Mouse (Mus musculus) cerebellum, adult 18-20 months (tissue): ENCODE measurements around the gene Serpina3i.
"Not testable (repeated sequence)": the region's sequence is repeated elsewhere in the genome, so short reads cannot be mapped to it uniquely, and the experiment has no call there.

Experiments
- DNase-seq, 2 experiments: peaks; one replicate each; pipeline ENCODE4 v3.0.0; 2021

Gene Serpina3i

DNA sequence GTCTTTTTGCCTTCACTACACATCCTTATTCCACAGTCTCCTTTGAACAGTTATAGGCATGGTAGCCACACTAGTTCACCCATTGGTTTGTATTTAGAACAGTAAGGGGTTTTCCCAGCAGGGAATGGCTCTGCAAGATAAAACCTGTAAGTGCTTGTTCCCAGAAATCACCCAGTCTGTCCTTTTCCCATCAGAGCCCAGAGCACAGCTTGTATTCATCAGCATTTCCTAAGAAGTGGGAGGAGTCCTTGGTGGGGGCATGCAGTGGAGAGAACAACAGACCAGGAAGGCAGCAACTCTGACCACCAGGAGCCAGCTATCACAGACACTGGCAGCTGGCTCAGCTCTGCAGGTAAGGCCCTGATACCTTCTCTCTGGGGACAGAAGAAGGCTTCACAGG lies at the start of gene Serpina3i:
TSS of gene Serpina3i (plus strand) at position 260 of the 400 bp plus-strand sequence.
- DNase-seq, result no peak

DNA sequence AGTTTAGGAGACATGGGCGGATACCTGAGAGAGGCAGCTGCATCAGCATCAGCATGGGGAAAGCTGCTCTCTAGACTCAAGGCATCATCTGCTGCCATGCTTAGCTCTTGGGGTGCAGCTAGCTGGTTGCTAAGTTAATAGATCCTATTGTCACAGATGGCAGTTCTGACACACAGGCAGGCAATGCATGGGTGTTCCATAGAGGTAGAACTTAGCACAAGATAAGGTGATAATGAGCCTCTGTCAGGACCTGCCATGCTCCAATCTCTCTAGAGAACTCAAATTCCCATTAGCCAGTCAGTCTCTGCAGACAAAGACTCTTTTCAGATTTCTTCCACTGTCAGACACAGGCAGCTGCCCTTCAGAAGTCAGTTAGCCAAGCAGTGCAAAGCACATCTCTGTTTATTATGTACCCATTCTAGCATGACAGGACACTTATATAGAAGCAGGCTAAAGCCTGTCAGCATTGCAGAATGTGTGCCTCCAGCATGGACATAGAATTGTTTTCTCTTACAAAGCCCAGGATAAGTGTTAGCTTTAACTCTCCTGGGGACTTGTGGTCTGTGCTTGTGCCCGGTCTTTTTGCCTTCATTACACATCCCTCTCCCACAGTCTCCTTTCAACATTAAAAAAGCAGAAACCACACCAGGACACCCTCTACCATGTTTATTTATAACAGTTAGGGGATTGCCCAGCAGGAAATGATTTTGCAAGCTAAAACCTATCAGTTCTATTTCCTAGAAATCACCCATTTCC lies 49.1 kb upstream of the Serpina3i start:
- DNase-seq, result no peak

DNA sequence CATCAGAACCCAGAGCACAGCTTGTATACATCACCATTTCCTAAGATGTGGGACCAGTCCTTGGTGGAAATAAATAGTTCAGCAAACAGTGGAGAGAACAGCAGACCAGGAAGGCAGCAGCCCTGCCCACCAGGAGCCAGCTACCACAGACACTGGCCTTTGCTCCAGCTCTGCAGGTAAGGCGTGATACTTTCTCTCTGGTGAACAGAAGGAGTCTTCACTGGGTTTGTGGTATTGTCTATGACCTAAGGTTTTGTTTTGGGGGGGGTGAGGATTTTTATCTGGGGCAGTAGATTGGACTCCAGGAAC lies 48.5 kb upstream of the Serpina3i start, which contains the start of gene Serpina3f:
TSS of gene Serpina3f (plus strand) at position 100 of the 309 bp plus-strand sequence.
- no peak for DNase-seq

DNA sequence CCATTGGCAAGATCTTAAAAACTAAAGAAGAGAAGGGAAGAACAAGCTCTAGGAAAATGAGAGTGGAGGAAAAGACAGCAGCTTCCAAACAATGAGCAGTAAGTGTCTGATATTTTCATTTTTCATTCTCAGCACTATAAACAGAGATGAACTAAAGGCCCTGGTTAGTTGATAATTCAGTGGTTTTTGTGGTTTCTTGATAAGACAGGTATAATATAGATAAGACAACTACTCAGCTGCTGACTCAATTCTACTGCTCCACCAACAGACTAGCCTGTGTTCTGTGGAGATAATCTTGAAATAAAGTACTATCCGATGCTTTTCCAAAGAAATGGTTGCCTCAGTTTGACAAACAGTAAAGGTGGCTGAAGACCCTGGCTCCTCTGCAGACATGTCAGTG lies 47.7 kb upstream of the Serpina3i start:
- DNase-seq, result no peak

DNA sequence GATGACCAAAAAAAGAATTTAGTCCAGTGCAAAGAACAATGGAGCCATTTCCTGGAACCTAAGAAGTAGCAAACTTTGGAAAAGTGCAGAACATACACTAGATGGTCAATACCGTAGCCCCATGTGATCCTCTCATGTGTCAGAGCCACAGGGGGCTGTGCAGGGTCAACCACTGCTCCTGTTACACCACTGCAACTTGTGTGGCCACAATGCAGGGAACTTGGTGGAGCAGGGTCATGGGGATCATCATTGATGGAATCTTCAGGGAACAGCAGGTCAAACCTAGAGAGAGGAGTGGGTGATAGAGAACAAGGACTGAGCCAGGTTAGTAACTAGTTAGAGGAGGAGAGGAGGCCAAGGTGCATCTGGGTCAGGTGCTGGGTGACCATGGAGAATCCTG lies 41.3 kb upstream of the Serpina3i start:
- DNase-seq, result no peak

DNA sequence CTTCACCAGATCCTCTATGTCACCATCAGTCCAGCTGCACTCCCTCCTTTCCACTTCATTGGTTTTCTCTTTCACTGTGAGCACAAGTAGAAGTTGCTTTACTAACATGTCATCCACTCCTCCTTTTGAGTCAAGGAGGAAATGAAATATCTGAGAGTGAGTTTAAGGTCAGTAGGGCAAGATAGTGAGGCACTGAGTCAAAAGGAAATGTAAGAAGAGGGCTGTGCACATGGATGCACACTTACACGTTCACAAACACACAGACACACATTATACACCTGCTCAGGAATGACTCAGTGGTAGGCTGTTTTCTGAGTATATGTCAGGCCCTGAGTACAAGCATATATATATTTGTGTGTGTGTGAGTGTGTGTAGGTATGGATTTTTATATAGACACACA lies 39.2 kb upstream of the Serpina3i start:
- no peak for DNase-seq

DNA sequence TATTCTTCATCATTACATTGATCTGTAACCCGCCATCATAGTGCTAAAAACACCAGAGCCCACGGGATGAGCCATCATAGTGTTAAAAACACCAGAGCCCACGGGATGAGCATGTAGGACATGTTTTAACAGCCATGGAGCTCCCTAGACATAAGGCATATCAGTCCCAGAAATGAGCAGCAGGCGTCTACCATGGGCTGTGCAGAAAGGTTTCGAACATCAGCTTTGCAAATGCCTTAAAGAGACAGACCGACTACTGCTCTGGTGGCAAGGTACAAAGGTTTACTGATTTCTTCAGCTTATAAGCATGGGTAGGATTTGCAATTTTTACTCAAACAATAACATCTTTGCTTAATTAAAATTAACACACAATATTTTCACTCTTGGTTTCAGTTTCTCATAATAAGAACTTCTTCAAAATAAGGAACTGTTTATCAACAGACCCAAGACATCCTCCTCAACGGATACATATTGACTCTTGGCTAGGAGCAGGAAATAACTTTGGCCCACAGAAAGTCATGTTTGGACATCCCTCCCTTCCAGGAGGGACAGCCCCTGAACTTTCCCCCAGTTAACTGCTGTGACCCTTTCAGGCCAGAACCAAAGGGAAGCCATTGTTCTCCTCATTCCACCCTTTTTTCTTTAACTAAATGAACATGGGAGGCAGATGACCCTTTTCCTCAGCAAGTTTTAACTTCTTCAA lies 38.2 kb upstream of the Serpina3i start:
- no peak for DNase-seq

DNA sequence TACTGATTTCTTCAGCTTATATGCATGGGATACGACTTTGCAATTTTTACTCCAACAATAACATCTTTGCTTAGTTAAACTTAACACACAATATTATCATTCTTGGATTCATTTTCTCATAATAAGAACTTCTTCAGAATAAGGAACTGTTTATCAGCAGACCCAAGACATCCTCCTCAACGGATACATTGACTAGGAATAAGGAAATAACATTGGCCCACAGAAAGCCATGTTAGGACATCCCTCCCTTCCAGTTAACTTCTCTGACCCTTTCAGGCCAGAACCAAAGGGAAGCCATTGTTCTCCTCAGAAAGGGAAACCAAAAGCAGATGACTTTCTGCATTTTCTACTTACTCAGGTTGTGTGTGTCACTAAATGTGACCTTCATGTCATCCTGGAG lies 32.2 kb upstream of the Serpina3i start:
- DNase-seq, result no peak

DNA sequence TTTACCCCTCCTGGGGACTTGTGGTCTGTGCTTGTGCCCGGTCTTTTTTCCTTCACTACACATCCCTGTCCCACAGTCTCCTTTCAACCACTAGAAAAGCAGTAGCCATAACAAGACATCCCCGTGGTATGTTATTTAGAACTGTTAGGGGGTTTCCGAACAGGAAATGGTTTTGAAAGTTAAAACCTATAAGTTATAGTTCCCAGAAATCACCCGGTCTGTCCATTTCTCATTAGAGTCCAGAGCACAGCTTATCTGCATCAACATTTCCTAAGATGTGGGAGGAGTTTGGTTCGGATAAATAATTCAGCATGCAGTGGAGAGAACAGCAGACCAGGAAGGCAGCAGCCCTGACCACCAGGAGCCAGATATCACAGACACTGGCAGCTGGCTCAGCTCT lies 27.0 kb upstream of the Serpina3i start, which contains the start of gene Serpina3g:
TSS of gene Serpina3g (plus strand) at position 331 of the 400 bp plus-strand sequence.
- DNase-seq, result no peak

DNA sequence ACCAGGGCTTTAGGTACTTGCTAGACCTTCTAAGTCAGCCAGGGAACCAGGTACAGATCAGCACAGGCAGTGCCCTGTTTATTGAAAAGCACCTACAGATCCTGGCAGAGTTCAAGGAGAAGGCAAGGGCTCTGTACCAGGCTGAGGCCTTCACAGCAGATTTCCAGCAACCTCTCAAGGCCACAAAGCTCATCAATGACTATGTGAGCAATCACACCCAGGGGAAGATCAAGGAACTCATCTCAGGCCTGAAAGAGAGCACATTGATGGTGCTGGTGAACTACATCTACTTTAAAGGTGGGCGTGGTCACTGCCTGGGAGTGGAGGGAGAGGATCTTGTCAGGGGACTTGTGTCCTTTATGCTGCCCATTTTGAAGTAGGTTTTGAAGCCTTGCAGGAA lies 24.9 kb upstream of the Serpina3i start:
- DNase-seq, result not testable (repeated sequence)

DNA sequence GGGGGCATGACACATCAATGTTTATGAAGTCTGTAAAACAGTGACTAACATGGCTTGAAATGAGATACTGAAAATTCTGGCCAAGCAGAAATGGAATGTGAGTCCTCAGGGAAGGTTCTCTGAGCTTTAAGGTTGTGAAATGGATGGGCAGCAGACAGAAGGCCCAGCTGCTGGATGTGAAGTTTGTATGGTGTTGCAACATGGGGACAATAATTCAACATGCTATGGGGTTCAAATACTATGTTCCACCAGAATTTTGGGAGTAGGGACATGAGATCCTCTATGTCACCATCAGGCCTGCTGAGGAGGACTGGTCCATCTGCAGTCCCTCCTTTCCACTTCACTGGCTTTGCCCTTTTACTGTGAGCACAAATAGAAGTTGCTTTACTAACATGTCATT lies 19.6 kb upstream of the Serpina3i start:
- no peak for DNase-seq

DNA sequence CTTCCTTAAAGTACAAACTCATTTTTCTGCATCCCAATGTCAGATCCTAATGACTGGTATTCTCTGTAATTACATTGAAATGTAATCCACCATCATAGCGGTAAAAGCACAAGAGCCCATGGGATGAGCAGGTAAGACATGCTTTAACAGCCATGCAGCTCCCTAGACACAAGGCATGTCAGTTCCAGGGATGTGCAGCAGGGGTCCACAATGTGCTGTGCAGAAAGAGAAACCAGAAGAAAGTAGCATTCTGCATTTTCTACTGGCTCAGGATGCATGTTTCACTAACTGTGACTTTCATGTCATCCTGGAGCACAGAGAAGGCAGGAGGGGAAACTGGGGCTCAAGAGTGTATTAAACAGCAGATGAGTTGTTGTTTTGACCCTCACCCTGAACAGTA lies 17.8 kb upstream of the Serpina3i start:
- no peak for DNase-seq

DNA sequence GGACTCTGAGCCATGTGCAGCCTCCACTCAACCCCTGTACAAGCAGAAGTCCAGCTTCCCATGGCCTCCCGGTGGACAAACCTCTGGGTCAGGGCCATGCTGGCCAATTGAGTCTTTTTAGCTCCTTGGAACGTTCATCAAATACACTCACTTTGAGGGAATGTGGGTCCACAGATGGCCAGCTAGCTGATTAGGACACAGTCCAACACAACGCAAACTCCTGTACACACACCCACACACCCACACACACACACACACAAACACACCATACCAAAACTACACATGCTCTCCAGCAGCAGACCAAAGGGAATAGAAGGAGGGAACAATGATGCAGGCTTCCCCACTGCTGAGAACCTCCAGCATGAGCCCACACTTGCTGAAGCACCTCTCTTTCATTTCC lies 17.3 kb upstream of the Serpina3i start:
- no peak for DNase-seq

DNA sequence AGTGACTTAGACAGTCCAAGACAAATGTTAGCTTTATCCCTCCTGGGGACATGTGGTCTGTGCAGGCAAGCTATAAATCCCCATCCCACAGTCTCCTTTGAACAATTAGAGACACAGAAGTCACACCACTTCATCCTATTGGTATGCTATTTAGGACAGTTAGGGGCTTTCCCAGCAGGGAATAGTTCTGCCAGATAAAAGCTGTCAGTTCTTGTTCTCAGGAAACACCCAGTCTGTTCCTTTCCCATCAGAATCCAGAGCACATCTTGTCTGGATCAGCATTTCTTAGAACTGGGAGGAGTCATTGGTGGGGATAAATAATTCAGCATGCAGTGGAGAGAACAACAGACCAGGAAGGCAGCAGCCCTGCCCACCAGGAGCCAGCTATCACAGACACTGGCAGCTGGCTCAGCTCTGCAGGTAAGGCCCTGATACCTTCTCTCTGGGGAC lies 15.3 kb upstream of the Serpina3i start:
- DNase-seq, result no peak

DNA sequence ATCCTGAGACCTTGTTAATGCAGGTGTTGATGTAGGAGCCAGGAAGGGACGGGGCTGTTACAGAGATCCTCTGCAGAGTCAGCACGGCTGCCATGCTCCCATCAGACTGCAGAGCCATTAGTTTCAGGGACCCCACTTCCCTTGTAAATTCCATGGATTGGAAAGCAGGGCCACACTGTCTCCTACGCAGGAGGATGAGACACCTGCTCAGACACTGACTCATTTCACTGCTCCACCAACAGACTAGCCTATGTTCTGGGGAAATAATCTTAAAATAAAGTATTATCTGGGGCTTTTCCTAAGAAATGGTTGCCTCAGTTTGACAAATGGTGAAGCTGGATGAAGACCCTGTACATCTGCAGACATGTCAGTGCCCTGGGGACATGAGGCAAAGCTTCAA lies 14.7 kb upstream of the Serpina3i start:
- no peak for DNase-seq

DNA sequence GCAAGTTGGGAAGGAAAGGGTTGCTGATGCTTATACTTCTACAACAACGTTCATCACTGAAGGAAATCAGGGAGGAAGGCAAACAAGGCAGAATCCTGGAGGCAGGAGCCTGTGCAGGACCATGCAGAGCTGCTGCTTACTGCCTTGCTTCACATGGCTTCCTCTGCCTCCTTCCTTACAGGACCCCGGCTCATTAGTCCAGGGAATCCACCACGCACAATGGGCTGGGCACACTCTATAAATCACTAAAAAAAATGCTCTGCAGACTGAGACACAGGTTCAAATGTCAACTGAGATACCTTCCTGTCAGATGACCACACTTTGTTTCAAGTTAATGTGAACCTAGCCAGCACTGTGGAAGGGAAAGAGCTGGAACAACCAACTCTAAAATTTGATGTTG lies 1.9 kb upstream of the Serpina3i start:
- no peak for DNase-seq

DNA sequence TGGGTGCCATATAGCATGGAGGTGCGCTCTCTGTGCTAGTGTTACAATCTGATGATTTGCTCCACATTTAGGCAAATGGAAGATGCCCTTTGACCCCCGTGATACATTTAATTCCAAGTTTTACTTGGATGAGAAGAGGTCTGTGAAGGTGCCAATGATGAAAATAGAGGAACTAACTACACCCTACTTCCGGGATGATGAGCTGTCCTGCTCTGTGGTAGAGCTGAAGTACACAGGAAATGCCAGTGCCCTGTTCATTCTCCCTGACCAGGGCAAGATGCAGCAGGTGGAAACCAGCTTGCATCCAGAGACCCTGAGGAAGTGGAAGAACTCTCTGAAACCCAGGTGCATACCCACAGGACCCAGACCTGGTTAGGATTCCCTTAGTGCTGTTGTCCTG lies 3.5 kb downstream of the Serpina3i start:
- no peak for DNase-seq

DNA sequence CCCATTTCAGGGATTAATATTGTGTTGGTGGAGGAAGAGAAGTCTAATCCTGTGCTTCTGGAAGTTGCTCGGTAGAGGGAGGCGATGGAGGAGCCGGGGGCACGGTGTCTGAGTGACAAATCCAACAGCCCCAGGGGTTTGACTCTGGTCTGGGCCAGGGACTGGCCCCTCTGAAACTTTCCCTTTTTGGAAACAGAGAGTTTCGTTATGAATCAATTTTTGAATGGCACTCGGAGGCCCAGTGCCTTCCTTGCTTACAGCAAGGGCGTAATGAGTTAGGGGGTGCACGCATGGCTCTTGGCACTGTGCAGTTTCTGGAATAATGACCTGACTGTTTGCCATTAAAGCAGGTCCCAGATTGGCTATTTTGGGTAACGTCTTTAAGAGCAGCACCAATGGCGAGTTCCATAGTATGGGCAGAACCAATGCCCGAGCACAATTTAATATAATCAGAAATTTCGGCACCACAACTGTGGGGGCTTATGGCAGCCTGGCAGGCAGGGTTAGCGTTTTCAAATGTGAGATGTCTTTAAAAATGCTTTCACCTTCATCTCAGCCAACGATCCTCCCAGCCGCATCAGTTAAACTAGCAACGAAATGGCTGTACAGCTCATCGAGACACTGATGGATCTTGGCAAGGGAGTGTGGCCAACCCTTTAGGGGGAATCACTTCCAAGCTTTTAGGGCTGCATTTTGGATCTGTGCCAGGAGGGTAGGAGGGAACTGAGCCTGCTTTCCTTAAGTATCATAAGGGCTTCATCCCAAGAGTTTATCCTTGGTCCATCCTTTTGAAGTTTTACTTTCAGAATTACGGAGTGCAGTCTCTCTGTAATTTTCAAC lies 15.5 kb downstream of the Serpina3i start:
- no peak for DNase-seq

DNA sequence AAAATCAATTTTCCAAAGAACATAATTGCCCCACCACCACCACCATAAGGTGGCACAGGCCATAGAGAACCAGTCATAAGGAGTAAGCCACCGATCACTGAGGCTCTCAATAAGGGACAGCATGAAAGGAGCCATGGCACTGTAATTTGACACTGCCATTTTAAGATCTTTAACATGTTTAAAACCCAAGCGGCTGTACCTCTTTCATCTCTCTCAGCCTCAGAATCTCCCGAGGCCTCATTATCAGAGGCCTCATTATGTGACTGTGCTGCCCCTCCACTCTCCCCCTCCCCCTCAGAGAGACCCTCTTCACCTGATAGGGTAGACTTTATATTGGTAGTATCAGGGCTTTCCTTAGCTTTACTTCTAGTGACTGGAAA lies 16.1 kb downstream of the Serpina3i start:
- no peak for DNase-seq

DNA sequence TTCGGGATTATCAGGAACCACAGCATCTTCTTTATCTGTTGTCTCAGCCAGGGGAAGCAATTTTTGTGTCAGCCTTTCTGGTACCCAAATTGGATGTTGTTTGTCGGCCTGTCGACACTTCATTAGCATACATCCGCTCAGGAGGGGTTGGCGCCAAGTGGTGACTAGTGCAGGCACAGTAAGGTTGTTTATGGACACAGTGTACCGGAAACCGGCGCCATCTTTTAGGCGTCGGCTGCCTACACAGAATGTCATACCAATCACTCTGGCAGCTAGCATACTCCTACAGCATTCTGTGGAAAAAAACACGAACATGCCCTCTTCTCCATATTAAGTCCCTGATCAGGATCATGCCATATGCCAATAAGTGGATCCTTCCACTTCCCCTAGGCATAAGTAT lies 20.5 kb downstream of the Serpina3i start:
- DNase-seq, result no peak

DNA sequence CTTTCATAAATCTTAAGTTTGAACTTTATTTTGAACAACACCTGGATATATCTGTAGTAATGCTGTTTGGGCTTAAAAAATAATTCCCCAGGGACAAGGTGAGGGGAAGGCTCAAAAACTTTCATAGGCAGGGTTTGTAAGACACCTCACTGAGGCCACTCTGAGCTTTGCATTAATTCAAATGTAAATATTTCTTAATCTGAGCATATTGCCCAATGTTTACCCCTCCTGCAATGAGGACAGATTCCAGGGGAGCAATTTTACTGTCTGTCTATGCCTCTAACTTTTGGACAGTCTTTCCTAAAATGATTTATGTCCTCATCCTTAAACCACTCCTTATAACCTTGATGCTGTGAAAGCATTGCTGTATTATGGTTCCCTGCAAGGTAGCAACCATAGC lies 25.4 kb downstream of the Serpina3i start:
- no peak for DNase-seq

DNA sequence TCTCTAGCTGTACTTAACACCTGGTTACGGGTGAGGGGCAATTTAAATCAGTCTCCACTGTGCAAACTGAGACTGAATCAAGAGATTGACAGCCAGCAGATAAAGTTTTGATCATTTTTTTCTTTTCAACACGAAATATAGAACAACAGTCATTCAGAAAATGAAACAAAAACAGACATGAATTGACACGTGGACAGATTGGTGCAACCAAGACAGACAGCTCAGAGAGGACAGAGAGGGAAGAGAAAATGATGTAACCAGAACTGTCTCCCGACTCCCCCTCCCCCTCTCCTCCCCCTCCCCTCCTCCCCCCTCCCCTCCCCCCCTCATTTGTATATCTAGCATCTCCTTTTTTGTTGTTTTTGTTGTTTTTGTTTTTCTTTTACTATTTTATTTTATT lies 26.9 kb downstream of the Serpina3i start:
- no peak for DNase-seq

DNA sequence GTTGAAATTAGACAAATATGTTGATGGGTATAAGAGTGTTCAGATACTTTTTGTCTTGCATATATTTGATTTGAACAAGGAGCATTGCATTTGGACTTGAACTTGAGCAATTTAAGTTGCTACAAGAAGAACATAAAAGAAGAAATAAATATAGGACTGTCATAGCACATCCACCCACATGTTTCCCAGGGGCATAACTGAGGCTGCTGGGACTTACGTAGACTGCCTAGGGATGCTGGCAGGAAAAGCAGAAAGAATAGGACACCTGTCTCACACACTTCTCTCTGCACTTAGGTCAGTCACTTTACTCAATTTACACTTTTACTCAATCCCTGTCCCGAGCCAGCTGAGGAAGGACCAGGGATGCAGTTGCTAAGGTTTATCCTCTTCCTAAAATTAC lies 31.0 kb downstream of the Serpina3i start:
- no peak for DNase-seq

DNA sequence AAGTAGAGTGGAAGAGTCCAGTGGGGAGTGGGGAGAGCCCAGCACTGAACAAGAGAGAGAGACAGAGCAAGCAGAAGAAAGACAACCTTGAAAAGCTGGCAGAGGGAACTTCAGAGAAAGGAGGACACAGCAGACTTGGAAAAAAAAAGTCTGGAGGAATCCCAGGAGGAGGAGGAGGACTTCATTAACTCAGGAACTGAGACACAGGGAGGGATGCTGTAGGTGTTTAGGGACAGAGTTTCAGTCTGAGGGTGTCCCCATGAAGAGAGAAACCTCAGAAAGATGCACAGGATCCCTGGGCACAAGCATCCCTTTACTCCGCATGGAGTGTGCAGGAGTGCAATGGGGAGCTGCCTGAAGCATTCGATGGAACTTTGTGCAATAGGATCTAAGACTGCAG lies 35.1 kb downstream of the Serpina3i start:
- DNase-seq, result no peak
